Mouse (Mus musculus) bone marrow, adult 2 months (tissue): ENCODE measurements around the gene Capn5.

Source experiments
- CTCF ChIP-seq: fragments of 200-500 bp; IDR thresholded peaks from 2 replicates; pipeline ENCODE4 v1.5.1; 2011; ENCODE audit warnings: low read length, control low read depth; ENCODE audit not compliant: control insufficient read depth, insufficient read depth
- POLR2A ChIP-seq: fragments of 200-500 bp; IDR thresholded peaks from 2 replicates; pipeline ENCODE4 v1.6.1; 2011; ENCODE audit warnings: low read depth, mild to moderate bottlenecking, control low read depth, low read length, borderline replicate concordance; ENCODE audit not compliant: control insufficient read depth

DNA sequence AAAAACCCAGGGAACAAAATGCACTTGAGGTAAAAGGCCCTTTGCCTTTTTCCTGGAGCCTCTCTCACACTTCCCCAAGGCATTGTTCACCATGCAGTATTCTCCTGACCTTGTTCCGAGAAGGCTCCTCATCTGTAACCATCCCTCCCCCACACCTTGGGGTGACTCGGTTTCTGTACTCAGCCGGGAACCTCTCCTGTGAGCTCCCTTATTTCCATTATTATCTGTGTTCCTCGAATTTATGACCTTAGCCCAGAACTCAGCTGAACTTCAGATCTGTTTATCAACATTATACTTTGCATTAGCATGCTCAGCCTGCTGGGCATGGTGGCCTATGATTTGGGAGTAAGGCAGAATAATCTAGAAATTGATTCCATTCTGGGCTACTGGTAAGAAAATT, 24.9 kb upstream of the Capn5 start:
- no peak for TF ChIP-seq CTCF
- no peak for TF ChIP-seq POLR2A
